Mouse (Mus musculus) cerebellum, postnatal 10 days (tissue): ENCODE data around the gene Fpr3.
"Not testable (repeated sequence)": the region's sequence is repeated elsewhere in the genome, so short reads cannot be mapped to it uniquely, and the experiment has no call there.

Source experiments
- DNase-seq, 2 experiments: peaks; one replicate each; pipeline ENCODE4 v3.0.0; 2021; ENCODE audit warnings: mixed read lengths in 2 of 2

Gene Fpr3

GRCm38 (mm10) chr17:17887774-17888248 lies at the start of gene Fpr3, which contains the start of gene Fpr2:
Gene Fpr3, plus strand, starts transcription at chr17:17887852.
Gene Fpr2, plus strand, starts transcription at chr17:17887824.
- DNase-seq: no peak

- DNase-seq: peak; percentile 97 to 98
Measured at GRCm38 (mm10) chr17:17837919-17838701, 49.5 kb upstream of the Fpr3 start.

- DNase-seq: no peak
Measured at GRCm38 (mm10) chr17:17839276-17839675, 48.4 kb upstream of the Fpr3 start.

- no peak for DNase-seq
Measured at GRCm38 (mm10) chr17:17840796-17841195, 46.9 kb upstream of the Fpr3 start.

GRCm38 (mm10) chr17:17843534-17844261 lies 44.0 kb upstream of the Fpr3 start:
- DNase-seq: peak in 1 of 2 experiments; percentile 14

- not testable (repeated sequence) for DNase-seq
Measured at GRCm38 (mm10) chr17:17844606-17845005, 43.0 kb upstream of the Fpr3 start.

GRCm38 (mm10) chr17:17845187-17846027 lies 42.2 kb upstream of the Fpr3 start:
- DNase-seq: peak in 1 of 2 experiments; percentile 41

- no peak for DNase-seq
Measured at GRCm38 (mm10) chr17:17848988-17849387, 38.7 kb upstream of the Fpr3 start.

GRCm38 (mm10) chr17:17849906-17850712 lies 37.5 kb upstream of the Fpr3 start:
- DNase-seq: peak in 1 of 2 experiments; percentile 17

GRCm38 (mm10) chr17:17855064-17855838 lies 32.4 kb upstream of the Fpr3 start, which contains the start of gene Has1:
Gene Has1, minus strand, starts transcription at chr17:17855205.
- no peak for DNase-seq

GRCm38 (mm10) chr17:17856612-17857011 lies 31.0 kb upstream of the Fpr3 start:
- DNase-seq: no peak

GRCm38 (mm10) chr17:17857446-17857845 lies 30.2 kb upstream of the Fpr3 start:
- peak; percentile 24 to 29 for DNase-seq

- DNase-seq: no peak
Measured at GRCm38 (mm10) chr17:17860110-17860509, 27.5 kb upstream of the Fpr3 start.

GRCm38 (mm10) chr17:17862360-17862759 lies 25.3 kb upstream of the Fpr3 start:
- no peak for DNase-seq

- no peak for DNase-seq
Measured at GRCm38 (mm10) chr17:17865168-17865567, 22.5 kb upstream of the Fpr3 start.

GRCm38 (mm10) chr17:17866801-17867469 lies 20.7 kb upstream of the Fpr3 start:
- DNase-seq: no peak

- DNase-seq: no peak
Measured at GRCm38 (mm10) chr17:17870892-17871550, 16.6 kb upstream of the Fpr3 start.

GRCm38 (mm10) chr17:17871697-17872096 lies 16.0 kb upstream of the Fpr3 start:
- DNase-seq: no peak

- no peak for DNase-seq
Measured at GRCm38 (mm10) chr17:17879347-17879746, 8.3 kb upstream of the Fpr3 start.

GRCm38 (mm10) chr17:17882672-17883071 lies 5.0 kb upstream of the Fpr3 start:
- no peak for DNase-seq
